Mouse (Mus musculus): ENCODE results near the gene Tmem184b. TPM values are rescaled to one million over a fixed set of nuclear protein-coding genes. Genes with fewer than 3 reads are reported as not detected.

The Tmem184b gene
- total and polyA plus RNA-seq, 3 experiments: 38.7 to 83.1 (median 42.9) TPM

GRCm38 (mm10) chr15:79368313-79368811 is 35.0 kb downstream of the Tmem184b start:
- H3K36me3 ChIP-seq (ENCODE audit: control insufficient read depth, insufficient read depth, low read length): peaks cover 4% of the 10 kb centered on the region

DNA sequence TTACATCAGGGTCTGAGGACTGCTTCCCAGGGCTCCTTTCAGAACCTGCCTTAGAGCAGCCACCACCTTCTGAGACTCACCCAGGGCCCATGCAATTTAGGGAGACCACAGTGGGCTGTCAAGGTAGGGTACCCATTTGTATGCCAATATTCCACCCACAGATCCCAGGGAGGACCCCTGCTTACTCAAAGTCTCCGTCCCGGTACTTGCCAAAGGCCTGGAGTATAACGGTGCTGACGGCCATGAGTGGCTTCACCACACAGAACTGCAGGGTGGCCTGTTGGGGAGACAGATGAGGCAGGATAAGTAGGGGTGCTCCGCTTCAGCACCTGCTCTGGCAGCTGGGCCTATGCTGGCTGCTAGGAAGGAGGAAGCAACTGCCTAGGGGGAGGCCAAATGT is 37.0 kb downstream of the Tmem184b start:
- WGBS: 91% methylated on average over 5 of the region's 5 CpGs

More at GRCm38 (mm10) chr15:79368313-79368811, 35.0 kb downstream of the Tmem184b start:
- Histone ChIP-seq H3K27ac (peak overlapping the region; percentile 97), H3K79me2 (replicated peaks; ENCODE audit: control insufficient read depth, insufficient read depth, low read length) (no peaks in the 10 kb centered on the region), H3K4me3 (0 out of 2 replicates have a peak overlapping the region, but pooled peaks have one; percentile 22), H3K27me3 (ENCODE audit: control insufficient read depth, insufficient read depth, low read length) (no peaks in the 10 kb centered on the region), H3K9ac (ENCODE audit: low read depth, low read length) (peak overlapping the region; percentile 60), H3K4me1 (ENCODE audit: control insufficient read depth, insufficient read depth, low read length) (peaks cover 26% of the 10 kb centered on the region)
- intact Hi-C loops (cut with DNase I): loop anchor here (5.0 kb wide), 1 partner anchor 41 kb away; the partner anchor contains the start of gene Pla2g6
- 29% methylated on average over 14 of the region's 14 CpGs for WGBS
- TF ChIP-seq EP300 (IDR thresholded peaks at IDR 0.05; ENCODE audit: insufficient read depth, low read depth, low read length) (peak; percentile 83), CTCF (IDR thresholded peaks at IDR 0.05) (no peak), POLR2A (IDR thresholded peaks at IDR 0.05; ENCODE audit: insufficient read depth, low read depth, low read length) (peak; percentile 47; the same call in 1 of the 2 replicates)
- peak; percentile 81 to 85 for DNase-seq

DNA sequence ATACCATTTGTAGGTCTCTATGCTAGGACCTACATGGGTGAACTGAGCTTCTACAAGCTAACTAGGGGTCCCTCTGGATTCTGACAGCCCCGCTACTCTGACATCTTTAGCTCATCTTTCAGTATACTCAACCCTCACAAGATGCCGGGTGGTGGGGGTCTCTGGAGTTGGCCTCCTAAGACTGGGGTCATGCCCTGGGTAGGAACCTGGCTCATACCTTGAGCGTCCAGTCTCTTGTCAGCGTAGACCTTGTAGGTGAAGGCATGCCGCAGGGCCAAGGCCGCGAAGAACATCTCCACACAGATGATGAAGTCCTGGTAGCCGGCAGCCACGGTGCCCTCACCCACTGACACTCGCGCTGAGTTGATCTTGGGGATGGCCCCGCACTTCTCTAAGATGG is 38.3 kb downstream of the Tmem184b start:
- no peak for TF ChIP-seq CTCF (IDR thresholded peaks at IDR 0.05)
- no peak for TF ChIP-seq POLR2A (IDR thresholded peaks at IDR 0.05; ENCODE audit: insufficient read depth, low read depth, low read length)
- TF ChIP-seq EP300 (IDR thresholded peaks at IDR 0.05; ENCODE audit: insufficient read depth, low read depth, low read length): no peak
- H3K4me3 ChIP-seq: no peak overlapping the region
- intact Hi-C loops (cut with DNase I): loop anchor here (5.0 kb wide), 1 partner anchor 38 kb away; the partner anchor contains the start of gene Pla2g6
- no peak for DNase-seq
- H3K36me3 ChIP-seq (ENCODE audit: control insufficient read depth, insufficient read depth, low read length): peaks cover 8% of the 10 kb centered on the region
- WGBS: 97% methylated on average over 12 of the region's 12 CpGs
- no peak overlapping the region for H3K27ac ChIP-seq
- no peaks in the 10 kb centered on the region for H3K79me2 ChIP-seq (replicated peaks; ENCODE audit: control insufficient read depth, insufficient read depth, low read length)
- H3K9ac ChIP-seq (ENCODE audit: low read depth, low read length): no peak overlapping the region
- no peaks in the 10 kb centered on the region for H3K27me3 ChIP-seq (ENCODE audit: control insufficient read depth, insufficient read depth, low read length)
- H3K4me1 ChIP-seq (ENCODE audit: control insufficient read depth, insufficient read depth, low read length): peaks cover 29% of the 10 kb centered on the region

More for the DNA sequence above, 37.0 kb downstream of the Tmem184b start:
- Histone ChIP-seq H3K27me3 (ENCODE audit: control insufficient read depth, insufficient read depth, low read length) (no peaks in the 10 kb centered on the region), H3K27ac (no peak overlapping the region), H3K9ac (ENCODE audit: low read depth, low read length) (no peak overlapping the region), H3K36me3 (ENCODE audit: control insufficient read depth, insufficient read depth, low read length) (peaks cover 4% of the 10 kb centered on the region), H3K4me1 (ENCODE audit: control insufficient read depth, insufficient read depth, low read length) (peaks cover 26% of the 10 kb centered on the region), H3K4me3 (no peak overlapping the region), H3K79me2 (replicated peaks; ENCODE audit: control insufficient read depth, insufficient read depth, low read length) (no peaks in the 10 kb centered on the region)
- TF ChIP-seq POLR2A (IDR thresholded peaks at IDR 0.05; ENCODE audit: insufficient read depth, low read depth, low read length) (no peak), EP300 (IDR thresholded peaks at IDR 0.05; ENCODE audit: insufficient read depth, low read depth, low read length) (no peak)
- intact Hi-C loops (cut with DNase I): loop anchor here (5.0 kb wide), 1 partner anchor 39 kb away; the partner anchor contains the start of gene Pla2g6
- DNase-seq: no peak

GRCm38 (mm10) chr15:79364120-79364519 is 39.2 kb downstream of the Tmem184b start:
- peaks cover 6% of the 10 kb centered on the region for H3K36me3 ChIP-seq (ENCODE audit: control insufficient read depth, insufficient read depth, low read length)
- WGBS: 64% methylated on average over 6 of the region's 6 CpGs
- H3K79me2 ChIP-seq (replicated peaks; ENCODE audit: control insufficient read depth, insufficient read depth, low read length): no peaks in the 10 kb centered on the region
- H3K27me3 ChIP-seq (ENCODE audit: control insufficient read depth, insufficient read depth, low read length): no peaks in the 10 kb centered on the region
- no peak overlapping the region for H3K4me3 ChIP-seq
- H3K4me1 ChIP-seq (ENCODE audit: control insufficient read depth, insufficient read depth, low read length): peaks cover 22% of the 10 kb centered on the region
- DNase-seq: no peak
- no peak overlapping the region for H3K9ac ChIP-seq (ENCODE audit: low read depth, low read length)
- H3K27ac ChIP-seq: no peak overlapping the region
- intact Hi-C loops (cut with DNase I): no loop called here
- TF ChIP-seq POLR2A (IDR thresholded peaks at IDR 0.05; ENCODE audit: insufficient read depth, low read depth, low read length) (no peak), EP300 (IDR thresholded peaks at IDR 0.05; ENCODE audit: insufficient read depth, low read depth, low read length) (no peak), CTCF (IDR thresholded peaks at IDR 0.05) (no peak)

DNA sequence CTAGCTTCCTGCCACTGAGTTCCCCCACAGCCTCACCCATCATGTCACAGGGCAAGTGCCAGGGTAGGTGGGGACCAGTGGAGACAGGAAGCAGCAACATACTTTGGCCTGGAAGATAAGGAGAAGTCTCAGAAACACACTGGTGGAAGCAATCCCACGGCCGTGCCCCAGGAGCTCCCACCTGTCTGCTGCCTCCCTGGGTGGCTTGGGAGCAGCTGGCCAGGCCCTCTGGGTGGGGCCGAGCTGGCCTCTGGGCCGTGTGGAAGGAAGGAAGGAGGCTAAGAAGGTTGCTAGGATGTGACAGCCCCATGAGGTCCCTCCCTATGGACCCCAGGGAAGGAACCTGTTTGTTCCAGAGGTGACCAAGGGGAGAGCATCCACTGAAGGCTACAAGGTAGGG is 42.3 kb downstream of the Tmem184b start:
- WGBS: 39% methylated on average over 4 of the region's 4 CpGs
- Histone ChIP-seq H3K4me1 (ENCODE audit: control insufficient read depth, insufficient read depth, low read length) (peaks cover 14% of the 10 kb centered on the region), H3K27me3 (ENCODE audit: control insufficient read depth, insufficient read depth, low read length) (no peaks in the 10 kb centered on the region), H3K27ac (peak overlapping the region; percentile 51), H3K79me2 (replicated peaks; ENCODE audit: control insufficient read depth, insufficient read depth, low read length) (no peaks in the 10 kb centered on the region), H3K4me3 (no peak overlapping the region), H3K36me3 (ENCODE audit: control insufficient read depth, insufficient read depth, low read length) (peaks cover 4% of the 10 kb centered on the region; the same call in 1 of the 2 replicates), H3K9ac (ENCODE audit: low read depth, low read length) (no peak overlapping the region)
- intact Hi-C loops (cut with DNase I): no loop called here
- DNase-seq: peak in 1 of 2 experiments; percentile 21
- TF ChIP-seq EP300 (IDR thresholded peaks at IDR 0.05; ENCODE audit: insufficient read depth, low read depth, low read length) (0 out of 2 replicates have a peak, but pooled peaks have one; percentile 9), CTCF (IDR thresholded peaks at IDR 0.05) (no peak)

DNA sequence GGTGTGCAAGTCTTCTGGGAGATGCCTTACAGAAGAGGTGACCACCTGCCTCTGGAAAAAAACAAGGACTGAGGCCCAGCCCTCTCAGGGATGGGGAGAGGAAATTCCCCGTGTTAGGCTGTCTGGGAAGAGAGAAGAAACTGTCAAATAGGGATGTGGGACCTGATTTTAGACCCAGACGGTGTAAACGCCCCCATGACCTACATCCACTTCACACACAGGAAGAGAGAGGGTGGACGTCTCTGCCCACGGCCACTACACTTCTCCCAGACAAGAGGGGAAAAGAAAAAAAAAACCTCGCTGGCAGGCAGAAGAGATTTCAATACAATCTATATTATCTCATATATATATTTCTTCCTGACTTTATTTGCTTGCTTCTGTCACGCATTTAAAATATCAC is 43.0 kb downstream of the Tmem184b start:
- H3K4me1 ChIP-seq (ENCODE audit: control insufficient read depth, insufficient read depth, low read length): peaks cover 14% of the 10 kb centered on the region

More for the DNA sequence above, 43.0 kb downstream of the Tmem184b start:
- Histone ChIP-seq H3K27me3 (ENCODE audit: control insufficient read depth, insufficient read depth, low read length) (no peaks in the 10 kb centered on the region), H3K27ac (peak overlapping the region; percentile 2; the same call in 1 of the 2 replicates), H3K79me2 (replicated peaks; ENCODE audit: control insufficient read depth, insufficient read depth, low read length) (no peaks in the 10 kb centered on the region), H3K9ac (ENCODE audit: low read depth, low read length) (no peak overlapping the region), H3K36me3 (ENCODE audit: control insufficient read depth, insufficient read depth, low read length) (peaks cover 4% of the 10 kb centered on the region; the same call in 1 of the 2 replicates), H3K4me3 (no peak overlapping the region)
- no peak for DNase-seq
- WGBS: 42% methylated on average over 7 of the region's 7 CpGs
- TF ChIP-seq EP300 (IDR thresholded peaks at IDR 0.05; ENCODE audit: insufficient read depth, low read depth, low read length): no peak
- no peak for TF ChIP-seq POLR2A (IDR thresholded peaks at IDR 0.05; ENCODE audit: insufficient read depth, low read depth, low read length)
- no peak for TF ChIP-seq CTCF (IDR thresholded peaks at IDR 0.05)
- intact Hi-C loops (cut with DNase I): no loop called here

Data from heart, adult 2 months (tissue).